ENCODE assay signal across 19 mouse cellular contexts in genomic region chr12:79579837-79580236, GRCm38 (mm10).
DNase-seq lines count a peak whose midpoint lies in the region; ATAC-seq and TF ChIP-seq lines count a peak whose summit lies in the region.
"Had no signal": no experiment of that assay in that cellular context is flagged by ENCODE, and none has a peak within 500 bp of the region (broad histone marks: within the 10 kb centered on the region; RNA-seq: fewer than 3 reads in every experiment).

No protein-coding gene starts in this region.

- H3K27ac ChIP-seq in gastrocnemius, adult 2 months: 0 out of 2 replicates have a peak overlapping the region, but pooled peaks have one; percentile 3
- peak overlapping the region; percentile 56 for H3K27ac ChIP-seq in lung, embryonic 14.5 days (ENCODE audit: low read depth)
- H3K27ac ChIP-seq: hindbrain, embryonic 10.5 days; intestine, embryonic 15.5 days; layer of hippocampus, adult 2 months; macrophage; midbrain, embryonic 13.5 days had no signal

- 0 out of 2 replicates have a peak, but pooled peaks cover 6% of the 10 kb centered on the region for H3K4me1 ChIP-seq in lung, embryonic 14.5 days (ENCODE audit: insufficient read depth)
- peaks cover 9% of the 10 kb centered on the region; the same call in 1 of the 2 replicates for H3K4me1 ChIP-seq in lung, adult 2 months (ENCODE audit: control insufficient read depth, insufficient read depth, low read length)
- H3K4me1 ChIP-seq: hindbrain, embryonic 10.5 days; intestine, embryonic 15.5 days; midbrain, embryonic 13.5 days had no signal

- H3K36me3 ChIP-seq in lung, embryonic 14.5 days (ENCODE audit: insufficient read depth): no peaks in the 10 kb centered on the region
- H3K36me3 ChIP-seq: hindbrain, embryonic 10.5 days; intestine, embryonic 15.5 days; midbrain, embryonic 13.5 days had no signal

- no peak for DNase-seq in gastrocnemius, adult 2 months
- no peak for DNase-seq in gastrocnemius, postnatal 4 days (ENCODE audit: low spot score in 2 of 2)
- peak; percentile 55 for DNase-seq in lung, embryonic 14.5 days
- no peak for DNase-seq in lung, adult 2 months
- peak; percentile 17 for DNase-seq in heart, postnatal 4 days
- DNase-seq in thymus, postnatal 36 days: no peak
- DNase-seq in layer of hippocampus, postnatal 36 days: no peak
- DNase-seq: adrenal gland, postnatal 14 days; B cell, adult 2 months; cerebellum, adult 8-10 months; embryo, embryonic 11 days; right cerebral cortex, adult 18-20 months; thymus, postnatal 14 days had no signal

- H3K9ac ChIP-seq in lung, embryonic 14.5 days: no peak overlapping the region
- H3K9ac ChIP-seq: intestine, embryonic 15.5 days; midbrain, embryonic 13.5 days had no signal

- no peak for ATAC-seq in lung, embryonic 14.5 days (ENCODE audit: insufficient read depth)
- ATAC-seq in monocyte, adult 5-6 weeks (replicated peaks; ENCODE audit: insufficient number of reproducible peaks, low FRiP score, low TSS enrichment, poor library complexity, severe bottlenecking): no peak
- ATAC-seq: intestine, embryonic 15.5 days; midbrain, embryonic 13.5 days had no signal

- TF ChIP-seq CTCF in gastrocnemius, adult 2 months (IDR thresholded peaks at IDR 0.05): no peak
- no peak for TF ChIP-seq CTCF in lung, embryonic 14.5 days (IDR thresholded peaks at IDR 0.05; ENCODE audit: low read depth)
- no peak for TF ChIP-seq CTCF in lung, adult 2 months (IDR thresholded peaks at IDR 0.05; ENCODE audit: insufficient read depth, low read length)

- no peaks in the 10 kb centered on the region for H3K27me3 ChIP-seq in lung, embryonic 14.5 days (ENCODE audit: insufficient read depth, low read length)
- H3K27me3 ChIP-seq: intestine, embryonic 15.5 days; midbrain, embryonic 13.5 days had no signal

- no peak for TF ChIP-seq POLR2A in lung, adult 2 months (IDR thresholded peaks at IDR 0.05; ENCODE audit: borderline replicate concordance, extremely low read depth, low read depth, low read length)

- peak overlapping the region; percentile 24; the same call in 1 of the 2 replicates for H3K4me3 ChIP-seq in gastrocnemius, adult 2 months
- H3K4me3 ChIP-seq in lung, embryonic 14.5 days (ENCODE audit: low read depth, low read length): no peak overlapping the region
- no peak overlapping the region for H3K4me3 ChIP-seq in lung, adult 2 months (replicated peaks; ENCODE audit: extremely low read depth, low read depth, low read length)
- H3K4me3 ChIP-seq: hindbrain, embryonic 10.5 days; intestine, embryonic 15.5 days; layer of hippocampus, adult 2 months; midbrain, embryonic 13.5 days had no signal

- 68% methylated on average over 6 of the region's 6 CpGs for WGBS in lung, embryonic 14.5 days
- 43% methylated on average over 6 of the region's 6 CpGs for WGBS in lung, adult 2 months

- no peak overlapping the region for H3K4me2 ChIP-seq in lung, embryonic 14.5 days
- H3K4me2 ChIP-seq: intestine, embryonic 15.5 days; midbrain, embryonic 13.5 days had no signal

- H3K9me3 ChIP-seq in lung, embryonic 14.5 days (ENCODE audit: low read depth, low read length): no peaks in the 10 kb centered on the region
- H3K9me3 ChIP-seq: hindbrain, embryonic 10.5 days; intestine, embryonic 15.5 days; midbrain, embryonic 13.5 days had no signal

- intact Hi-C loops in gastrocnemius, adult 2 months (cut with DNase I): no loop called here

Comparison
In these comparisons a context has a peak if more than half of its experiments do, and no peak if none do; other contexts are left out.
1. DNase-seq: peak in lung, embryonic 14.5 days (single experiment) and heart, postnatal 4 days (single experiment); none in gastrocnemius, adult 2 months (single experiment), gastrocnemius, postnatal 4 days (0 of 2), lung, adult 2 months (single experiment), thymus, postnatal 36 days (0 of 2) and layer of hippocampus, postnatal 36 days (0 of 2).